Mouse (Mus musculus): ENCODE data around the gene Trem2.
"Not testable (repeated sequence)": the region's sequence is repeated elsewhere in the genome, so short reads cannot be mapped to it uniquely, and the experiment has no call there.

Trem2 gene

DNA sequence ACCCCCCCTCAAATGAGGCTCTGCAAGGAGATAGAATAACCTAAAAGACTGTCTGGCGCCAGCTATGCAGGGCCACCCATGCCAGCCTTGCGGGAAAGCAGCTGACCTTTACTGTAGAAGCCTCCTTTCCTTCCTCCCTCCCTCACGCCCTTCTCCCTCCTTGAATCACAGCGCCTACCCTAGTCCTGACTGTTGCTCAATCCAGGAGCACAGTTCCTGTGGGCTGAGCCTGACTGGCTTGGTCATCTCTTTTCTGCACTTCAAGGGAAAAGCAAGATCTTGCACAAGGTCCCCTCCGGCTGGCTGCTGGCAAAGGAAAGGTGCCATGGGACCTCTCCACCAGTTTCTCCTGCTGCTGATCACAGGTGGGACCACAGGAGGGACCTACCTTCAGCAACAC lies at the start of gene Trem2:
Trem2 (plus strand) TSS at position 171 of the 400 bp plus-strand sequence.
- no peak for DNase-seq

DNA sequence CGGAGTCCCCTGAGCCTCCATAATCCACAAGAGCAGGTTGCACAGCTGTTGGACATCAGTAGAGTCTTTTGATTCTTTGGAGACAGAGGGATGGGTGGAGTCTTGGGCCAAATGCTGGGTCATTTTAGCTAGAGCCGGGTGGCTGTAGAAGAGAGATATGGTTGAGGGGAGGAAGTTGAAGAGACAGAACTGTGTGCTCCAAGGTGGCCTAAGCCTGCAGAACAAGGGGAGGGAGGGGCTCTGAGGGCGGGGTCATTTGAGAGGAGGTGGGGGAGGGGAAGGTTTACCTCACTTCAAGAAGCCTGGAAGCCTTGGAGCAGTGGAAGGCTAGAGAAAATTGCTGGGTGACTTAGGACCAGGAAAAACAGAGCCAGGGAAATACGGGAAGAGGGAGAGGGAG lies 47.0 kb upstream of the Trem2 start, which contains the start of gene Treml2:
Treml2 (plus strand) TSS at position 296 of the 400 bp plus-strand sequence.
- no peak for DNase-seq

DNA sequence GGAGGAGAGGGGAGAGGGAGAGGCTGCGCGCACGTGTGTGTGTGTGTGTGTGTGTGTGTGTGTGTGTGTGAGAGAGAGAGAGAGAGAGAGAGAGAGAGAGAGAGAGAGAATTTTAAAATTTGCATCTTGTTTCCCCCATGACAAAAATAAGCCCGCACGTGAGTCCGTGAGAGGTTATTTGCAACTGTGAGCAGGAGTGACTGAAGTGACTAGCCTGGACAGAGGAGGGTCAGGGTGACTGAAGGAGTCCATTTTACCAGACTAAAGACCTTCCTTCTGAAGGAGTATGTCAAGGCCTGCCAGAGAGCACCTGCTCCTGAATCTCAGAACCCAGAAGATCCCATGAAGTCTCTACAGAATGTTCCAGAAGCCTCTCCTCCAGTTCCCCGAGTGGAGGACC lies 46.4 kb upstream of the Trem2 start:
- no peak for DNase-seq

DNA sequence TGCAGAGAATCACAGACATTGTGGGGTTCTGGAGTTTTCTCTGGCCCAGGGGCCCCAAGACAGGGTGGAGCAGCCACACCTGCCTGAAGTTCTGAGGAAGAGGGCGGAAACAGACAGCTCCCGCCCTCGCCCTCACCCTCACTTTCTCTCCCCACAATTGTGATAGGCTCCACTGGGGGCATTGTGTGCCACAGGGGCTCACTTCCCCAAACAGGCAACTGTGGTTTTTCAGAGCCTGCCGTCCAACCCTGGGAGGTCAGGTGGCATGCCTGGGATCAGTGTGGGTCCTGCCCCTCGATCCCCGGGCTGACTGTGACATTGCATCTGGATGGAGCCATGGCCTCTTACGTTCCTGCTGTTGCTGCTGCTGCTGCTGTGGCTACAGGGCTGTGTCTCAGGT lies 46.0 kb upstream of the Trem2 start:
- DNase-seq = no peak

DNA sequence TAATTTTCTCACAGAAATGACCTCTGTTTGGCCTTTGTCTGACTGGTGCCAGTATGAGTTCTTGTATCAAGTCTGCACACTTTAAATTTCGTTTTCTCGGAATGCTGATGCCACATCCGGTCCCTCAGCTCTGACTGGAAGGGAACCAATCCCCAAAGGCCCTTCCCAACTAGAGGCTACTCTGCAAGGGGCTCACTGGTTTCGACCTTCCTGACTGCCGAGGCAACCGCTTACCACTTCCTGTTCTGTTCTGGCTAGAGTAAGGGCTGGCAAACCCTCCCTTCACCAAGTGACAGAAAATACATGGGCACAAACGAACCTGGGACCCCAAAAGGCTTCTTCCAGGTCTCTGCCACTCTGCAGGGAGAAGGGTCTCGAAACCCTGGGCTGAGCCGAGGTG lies 45.3 kb upstream of the Trem2 start:
- no peak for DNase-seq

DNA sequence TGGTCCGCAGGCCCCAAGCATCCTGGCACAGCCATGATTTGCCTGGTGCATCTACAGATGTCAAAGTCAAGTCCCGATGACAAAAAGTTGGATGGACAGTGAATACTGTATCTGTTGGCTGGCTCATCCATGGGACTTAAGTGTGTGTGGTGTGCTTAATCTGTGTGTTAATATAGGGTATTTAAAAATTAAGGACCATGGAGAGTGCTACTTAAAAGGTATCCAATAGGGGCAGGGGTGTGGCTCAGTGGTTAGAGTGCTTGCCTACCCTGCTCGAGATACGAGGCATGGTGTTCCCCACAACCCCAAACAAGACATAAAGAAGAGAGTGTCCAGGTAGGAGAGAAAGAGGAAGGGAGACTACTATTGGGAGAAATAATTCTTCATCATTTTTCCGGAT lies 44.4 kb upstream of the Trem2 start:
- DNase-seq = no peak

DNA sequence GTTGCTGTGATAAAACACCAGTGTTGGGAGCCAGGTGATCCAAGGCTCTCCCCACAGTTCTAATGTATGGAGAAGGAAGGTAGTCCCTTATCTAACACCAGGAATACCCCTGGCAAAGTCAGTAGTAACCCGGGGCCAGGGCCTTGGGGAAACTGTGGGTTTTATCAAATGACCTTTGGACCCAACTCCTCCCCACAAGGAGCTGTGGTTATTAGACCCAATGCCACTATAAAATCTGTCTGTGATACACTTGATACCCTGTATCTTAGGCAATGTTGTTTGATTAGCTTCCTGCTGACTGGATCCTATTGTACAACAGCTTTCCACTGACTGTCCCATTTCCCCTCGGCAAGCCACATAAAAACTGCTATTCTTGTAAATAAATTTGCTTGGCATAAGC lies 34.1 kb upstream of the Trem2 start:
- DNase-seq = no peak

DNA sequence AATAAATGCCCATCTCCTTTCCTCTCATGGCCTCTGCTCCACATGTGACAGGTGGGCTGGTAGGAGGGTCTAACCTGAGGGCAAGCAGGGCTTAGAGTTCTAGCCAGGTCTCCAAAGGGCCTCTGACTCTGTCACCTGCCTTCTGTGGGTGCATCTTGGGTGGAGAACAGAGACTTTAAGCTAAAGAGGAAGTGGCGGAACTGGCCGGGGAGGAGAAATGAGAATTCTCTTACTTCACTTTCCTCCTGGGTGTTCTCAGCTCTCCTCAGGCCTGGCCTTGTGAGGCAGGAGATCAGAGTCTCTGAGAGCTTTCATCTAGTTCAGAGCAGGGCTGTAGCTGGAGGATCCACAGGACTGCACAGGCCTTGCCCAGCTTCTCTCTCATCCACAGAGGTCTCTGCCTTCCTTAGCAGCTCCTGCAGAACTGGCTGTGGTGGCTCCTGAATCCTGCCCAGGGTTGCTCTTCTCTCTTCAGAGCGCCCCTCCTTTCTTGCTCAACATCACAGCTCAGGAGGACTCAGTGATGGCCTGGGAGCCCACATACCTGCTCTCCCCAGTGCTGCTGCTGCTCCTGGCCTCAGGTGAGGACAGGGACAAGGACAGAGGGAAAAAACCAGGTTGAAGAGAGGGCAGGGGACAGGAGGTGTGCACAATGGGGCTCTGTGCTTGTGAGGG lies 30.2 kb upstream of the Trem2 start, which contains the start of gene B430306N03Rik:
B430306N03Rik (plus strand) TSS at position 237 of the 675 bp plus-strand sequence.
- DNase-seq = not testable (repeated sequence)

DNA sequence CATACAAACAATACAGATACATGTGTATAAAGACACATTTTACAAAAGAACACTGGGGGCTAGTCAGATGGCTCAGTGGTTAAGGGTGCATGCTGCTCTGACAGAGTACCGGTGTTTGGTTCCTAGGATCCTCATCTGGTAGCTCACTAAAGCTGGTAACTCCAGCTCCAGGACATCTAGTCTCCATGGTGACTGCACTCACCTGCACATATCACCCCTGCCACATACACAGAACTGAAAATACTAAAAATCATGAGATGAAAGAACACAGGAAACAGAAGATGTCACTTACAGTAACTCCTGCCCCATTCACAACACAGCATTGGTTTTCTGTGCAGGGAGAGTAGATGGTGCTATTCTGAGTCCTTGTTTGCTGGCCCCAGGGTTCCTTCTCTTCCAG lies 27.5 kb upstream of the Trem2 start:
- no peak for DNase-seq

DNA sequence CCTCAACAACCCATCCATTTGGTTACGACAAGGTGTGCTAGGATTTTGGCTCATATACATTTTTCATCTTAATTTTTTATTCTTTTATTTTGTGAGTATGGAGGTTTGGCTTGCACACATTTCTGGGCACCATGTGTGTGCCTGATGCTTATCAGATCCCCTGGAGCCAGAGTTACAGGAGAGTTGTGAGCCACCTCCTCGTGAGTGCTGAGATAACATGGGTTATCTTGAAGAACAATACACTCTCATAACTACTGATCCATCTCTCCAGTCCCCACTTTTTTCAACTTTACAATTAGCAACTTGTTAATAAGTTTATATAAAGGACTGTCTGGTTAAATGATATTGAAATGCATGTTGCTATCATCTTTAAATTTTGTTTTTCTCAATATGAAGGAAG lies 24.9 kb upstream of the Trem2 start:
- no peak for DNase-seq

DNA sequence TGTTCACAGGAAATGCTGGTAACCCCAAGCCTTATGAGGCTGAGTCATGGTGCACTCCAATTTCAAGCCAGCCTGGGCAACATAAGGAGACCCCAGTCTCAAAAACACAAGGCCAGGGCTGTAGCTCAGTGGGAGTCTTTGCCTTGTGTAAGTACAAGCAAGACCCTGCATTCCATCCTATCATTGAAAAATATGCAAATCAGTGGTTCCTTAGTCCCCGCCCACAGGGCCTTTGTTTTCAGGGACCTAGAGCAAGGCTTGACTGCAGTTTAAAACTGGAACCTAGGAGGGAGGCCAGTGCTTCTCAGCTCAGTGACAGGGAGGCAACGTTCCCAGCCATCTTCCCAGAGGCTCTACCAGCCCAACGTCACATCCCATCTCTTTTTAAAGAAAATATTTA lies 23.0 kb upstream of the Trem2 start:
- no peak for DNase-seq

DNA sequence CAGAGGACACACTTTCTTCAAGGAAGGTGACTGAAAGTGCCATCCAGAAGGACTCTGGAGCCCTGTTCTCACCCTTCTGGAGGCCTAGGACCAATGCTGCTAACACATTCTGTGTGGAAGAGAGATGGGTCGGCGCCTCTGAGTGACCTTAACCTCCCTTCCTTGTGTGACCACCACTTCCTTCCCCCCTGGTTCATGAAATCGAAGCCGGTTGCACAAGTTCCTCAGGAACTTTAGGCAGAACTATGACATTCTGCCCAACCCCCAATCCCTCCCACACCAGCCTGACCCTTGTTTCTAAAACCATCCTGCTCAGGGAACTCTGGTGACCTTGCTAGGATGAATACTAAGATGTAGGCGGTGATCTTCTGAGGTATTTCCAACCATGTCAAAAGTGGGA lies 21.9 kb upstream of the Trem2 start:
- DNase-seq = no peak

DNA sequence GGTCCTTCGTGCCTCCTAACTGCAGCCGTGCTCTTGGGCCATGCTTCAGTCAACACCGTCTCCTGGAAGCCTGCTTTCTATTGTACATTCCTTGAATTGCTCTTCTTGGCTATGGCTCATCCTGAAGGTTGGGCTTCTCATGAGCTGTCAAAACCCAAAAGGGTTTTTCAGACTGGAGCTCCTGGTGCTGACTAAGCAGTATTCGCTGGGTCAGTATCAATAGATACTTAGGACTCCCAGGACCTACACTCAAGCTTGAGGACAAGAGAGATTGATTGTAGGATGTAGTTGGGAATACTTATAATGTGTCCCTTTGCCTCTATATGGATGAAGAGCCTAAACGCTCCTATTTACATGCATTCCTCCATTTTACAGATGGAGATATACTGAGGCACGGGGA lies 21.1 kb upstream of the Trem2 start:
- DNase-seq = no peak

DNA sequence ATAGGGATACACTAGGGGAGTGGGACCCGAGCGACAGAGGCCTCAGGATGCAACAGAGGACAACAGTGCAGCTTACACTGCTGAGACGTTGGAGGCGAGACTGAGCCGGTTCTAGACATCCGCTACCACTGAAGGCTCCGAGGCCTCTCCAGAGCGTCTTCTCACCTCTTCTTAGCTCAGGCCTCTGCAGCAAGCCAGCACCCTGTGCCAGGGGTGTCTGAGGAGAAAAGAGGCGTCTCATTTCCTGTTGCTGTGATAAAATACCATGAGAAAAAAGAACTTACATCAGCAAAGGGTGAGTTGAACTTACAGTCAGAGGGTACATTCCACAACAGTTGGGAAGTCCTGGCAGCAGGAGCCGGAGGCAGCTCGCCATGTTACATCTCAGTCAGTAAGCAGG lies 20.6 kb upstream of the Trem2 start:
- no peak for DNase-seq

DNA sequence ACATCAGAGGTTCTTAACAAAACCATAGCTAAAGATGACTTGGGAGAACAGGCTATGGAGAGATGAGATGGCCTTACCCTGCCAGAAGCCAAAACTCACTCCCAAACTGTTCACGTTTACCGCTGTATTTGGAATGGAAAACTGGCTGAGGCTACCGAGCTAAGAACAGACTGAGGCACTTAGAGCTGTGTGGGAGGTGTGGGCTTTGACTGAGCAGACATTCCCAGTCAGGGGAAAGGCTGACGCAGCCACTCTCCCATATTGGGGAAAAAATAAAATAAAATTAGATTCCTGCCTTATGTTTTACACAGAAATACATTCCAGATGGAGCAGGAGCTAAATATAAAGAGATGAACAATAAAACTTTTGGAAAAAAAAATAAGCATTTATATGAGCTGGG lies 19.5 kb upstream of the Trem2 start:
- no peak for DNase-seq

DNA sequence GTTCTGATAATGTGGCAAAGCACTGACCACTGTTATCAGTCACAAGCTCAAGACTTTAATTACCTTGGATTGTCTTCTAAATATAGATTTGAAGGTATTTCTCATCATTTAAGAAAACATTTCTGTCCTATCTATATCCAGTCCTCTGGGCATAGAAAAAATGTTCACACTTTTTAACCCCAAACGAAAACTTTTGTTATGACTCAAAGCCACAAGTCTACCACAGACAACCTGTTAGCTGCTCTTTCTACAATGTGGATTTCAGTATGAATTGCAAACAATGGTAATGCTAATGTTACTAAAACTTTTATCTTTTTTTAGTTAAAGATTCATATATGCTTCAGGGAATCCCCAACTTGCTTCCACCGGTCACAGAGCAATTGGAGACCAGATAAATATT lies 13.7 kb upstream of the Trem2 start:
- no peak for DNase-seq

DNA sequence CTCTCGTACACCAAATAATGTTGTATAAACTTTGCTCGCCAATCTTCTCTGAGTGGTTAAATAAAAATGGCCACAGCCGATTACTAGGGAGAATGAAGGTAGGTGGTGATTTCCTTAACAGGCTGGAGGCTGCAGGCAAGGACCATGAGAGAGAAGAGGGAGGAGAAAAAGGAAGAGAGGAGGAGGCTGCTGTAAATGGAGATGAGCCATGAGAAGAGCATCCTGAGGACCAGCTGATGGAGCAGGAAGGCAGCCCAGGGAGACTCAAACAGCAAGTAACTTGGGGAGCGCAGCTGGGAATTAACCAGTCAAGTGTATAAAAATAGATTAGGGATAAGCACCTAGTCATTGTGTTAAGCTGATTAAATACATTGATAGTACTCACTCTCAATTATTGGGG lies 12.0 kb upstream of the Trem2 start:
- no peak for DNase-seq

DNA sequence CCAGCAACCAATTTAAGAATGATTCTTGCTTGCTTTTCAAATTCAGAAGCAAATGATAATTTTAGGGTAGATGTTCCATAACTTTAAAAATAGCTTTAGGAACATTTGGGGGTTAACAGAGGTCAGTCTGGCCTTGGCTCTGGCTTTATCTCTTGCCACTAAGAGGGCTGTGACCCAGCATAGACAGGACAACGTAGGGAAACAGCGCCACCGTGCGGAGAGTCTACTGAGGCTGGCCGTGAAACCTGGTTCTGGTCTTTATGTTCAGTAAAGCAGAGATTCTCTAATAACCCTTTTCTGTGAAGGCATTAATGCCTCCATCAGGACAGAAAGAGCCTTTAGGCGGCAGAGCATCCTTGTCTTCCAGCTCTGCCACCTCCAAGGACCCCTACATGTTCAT lies 9.3 kb upstream of the Trem2 start:
- peak; percentile 78 for DNase-seq

DNA sequence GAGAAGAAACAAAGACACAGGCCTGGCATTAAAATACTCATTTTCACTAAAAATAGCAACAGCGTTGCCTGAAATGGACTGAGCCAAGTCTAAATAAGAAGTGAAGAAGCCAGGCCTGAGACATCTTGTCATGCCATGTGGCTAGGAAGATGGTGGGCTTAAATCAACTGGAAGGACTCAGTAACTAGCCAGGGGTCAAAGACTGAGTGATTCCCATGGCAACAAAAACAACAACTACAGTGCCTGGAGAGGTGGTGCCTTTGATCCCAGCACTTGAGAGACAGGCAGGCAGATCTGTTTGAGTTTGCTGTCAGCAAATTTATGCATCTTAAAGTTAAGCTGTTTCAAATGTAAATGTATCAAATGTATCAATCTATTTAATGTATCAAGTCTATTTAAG lies 5.9 kb upstream of the Trem2 start:
- DNase-seq = no peak

DNA sequence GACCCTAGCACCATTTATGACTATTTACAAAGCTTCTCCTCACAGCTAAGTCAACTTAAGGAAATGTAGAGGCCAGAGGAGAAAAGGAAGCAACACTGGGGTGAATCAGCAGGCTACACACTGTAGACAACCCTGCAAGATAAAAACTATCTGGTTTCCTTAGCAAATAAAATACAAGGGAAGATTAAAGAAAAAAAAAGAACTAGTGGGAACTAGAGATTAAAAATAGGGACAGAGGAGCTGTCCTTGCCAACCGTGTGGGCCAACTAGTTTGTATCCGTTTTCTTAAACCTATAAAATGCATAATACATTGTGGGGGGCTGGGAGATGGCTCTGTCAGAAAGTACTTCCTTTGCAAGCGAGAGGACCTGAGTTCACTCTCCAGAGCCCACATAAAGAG lies 4.3 kb upstream of the Trem2 start:
- DNase-seq = no peak

DNA sequence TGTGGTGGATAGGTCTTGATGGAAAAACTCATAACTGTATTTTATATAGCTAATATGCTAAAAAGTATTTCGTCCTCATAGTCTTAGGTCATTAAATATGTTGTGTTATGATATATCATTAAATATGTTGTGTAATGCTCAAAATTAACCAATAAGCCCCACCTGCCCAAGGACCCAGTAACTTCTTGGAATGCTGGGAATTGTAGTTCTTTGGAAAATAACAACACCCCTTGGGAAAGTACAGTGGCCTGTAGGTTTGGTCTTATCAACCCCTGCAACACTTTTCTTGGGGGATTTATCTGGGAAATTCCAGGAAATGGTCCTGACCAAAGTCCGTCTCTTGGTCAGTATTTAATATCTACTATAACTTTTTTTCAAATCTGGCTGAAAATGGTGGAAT lies 3.1 kb upstream of the Trem2 start:
- no peak for DNase-seq

DNA sequence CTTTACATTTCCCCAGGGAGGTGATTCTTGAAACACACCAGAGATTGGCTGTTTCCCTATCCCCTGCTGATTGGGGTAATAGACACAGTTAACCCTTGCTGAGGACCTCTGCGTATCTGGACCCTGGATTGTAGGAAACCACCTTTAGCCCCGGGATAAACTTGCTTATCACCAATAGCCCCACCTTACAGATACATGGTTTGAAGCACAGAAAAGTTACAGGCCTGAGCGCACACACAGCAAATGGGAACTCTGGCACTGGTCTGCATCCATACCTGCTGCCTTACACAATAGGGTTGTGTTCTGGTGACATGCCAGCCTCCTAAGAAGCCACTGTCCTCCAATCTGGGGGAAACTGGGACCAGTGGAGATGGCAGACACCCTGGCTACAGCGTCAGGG lies 377 bp upstream of the Trem2 start:
- no peak for DNase-seq

DNA sequence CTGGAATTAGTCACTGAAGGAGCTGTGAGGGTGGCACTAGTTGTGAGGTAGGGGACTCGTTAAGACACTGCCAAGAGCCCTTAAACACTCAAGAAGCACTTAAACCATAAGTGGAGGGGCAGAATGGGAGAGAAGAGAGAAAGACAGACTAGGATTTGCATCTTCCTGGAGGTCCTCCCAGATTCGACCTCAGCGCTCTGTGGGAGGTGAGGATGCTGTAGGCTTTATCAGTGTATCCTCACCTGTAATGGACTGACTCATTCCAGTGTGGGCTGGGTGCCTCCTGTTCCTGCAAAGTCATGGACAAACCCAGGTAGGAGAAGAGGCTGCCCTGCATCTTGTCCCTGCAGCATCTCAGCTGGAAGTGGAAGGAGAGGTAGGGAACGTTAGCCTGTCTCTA lies 633 bp downstream of the Trem2 start:
- DNase-seq = no peak

DNA sequence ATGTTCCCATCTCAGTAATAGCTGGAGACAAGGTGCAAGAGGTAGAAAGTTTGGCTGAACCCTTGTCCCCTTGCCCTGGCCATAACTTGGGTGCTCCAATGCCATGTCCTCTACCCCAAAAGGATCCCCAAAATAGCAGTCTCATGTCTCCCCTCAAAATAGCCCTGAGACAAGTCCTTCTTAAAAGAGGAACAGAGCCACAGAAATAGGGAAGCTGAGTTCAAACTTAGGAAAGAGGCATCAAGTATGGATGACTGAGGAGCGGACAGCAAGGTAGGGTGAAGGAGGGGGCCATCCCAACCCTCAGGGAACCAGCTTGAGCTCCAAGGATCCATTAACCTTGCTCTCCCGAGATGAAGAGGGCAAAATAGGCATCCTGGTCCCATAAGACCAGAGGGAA lies 1.1 kb downstream of the Trem2 start:
- no peak for DNase-seq

DNA sequence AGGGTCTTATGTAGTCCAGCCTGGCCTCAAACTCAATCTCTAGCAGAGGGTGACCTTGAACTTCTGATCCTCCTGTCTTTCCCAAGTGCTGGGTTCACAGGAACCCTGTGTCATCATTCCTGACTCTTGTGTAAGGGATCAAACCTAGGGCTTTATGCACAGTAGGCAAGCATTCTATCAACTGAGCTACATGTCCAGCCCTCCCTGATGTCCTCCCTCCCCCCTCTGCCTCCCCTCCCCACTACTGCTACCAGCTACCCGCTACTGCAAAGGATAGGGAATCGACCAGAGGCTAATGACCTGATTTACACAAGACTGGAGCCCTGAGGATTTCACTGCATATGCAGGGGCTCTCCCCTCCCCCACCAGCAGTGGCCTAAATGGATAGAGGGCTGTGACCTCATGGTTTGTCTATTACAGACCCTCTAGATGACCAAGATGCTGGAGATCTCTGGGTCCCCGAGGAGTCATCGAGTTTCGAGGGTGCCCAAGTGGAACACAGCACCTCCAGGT lies 4.5 kb downstream of the Trem2 start:
- DNase-seq = no peak

All from kidney, postnatal 14 days (tissue).